Mouse (Mus musculus) frontal cortex, adult (tissue): Measurements from ENCODE around the gene Kcnh1.

Experiments
- ATAC-seq: cut with Nextera tagmentation; 2 replicates; pipeline ENCODE4 v1.9.2; 2017; ENCODE audit warnings: mild to moderate bottlenecking, moderate library complexity, mixed read lengths; ENCODE audit not compliant: low TSS enrichment

Gene Kcnh1

GRCm38 (mm10) chr1:192315392-192316070 is 125.0 kb downstream of the Kcnh1 start:
- ATAC-seq: no peak

DNA sequence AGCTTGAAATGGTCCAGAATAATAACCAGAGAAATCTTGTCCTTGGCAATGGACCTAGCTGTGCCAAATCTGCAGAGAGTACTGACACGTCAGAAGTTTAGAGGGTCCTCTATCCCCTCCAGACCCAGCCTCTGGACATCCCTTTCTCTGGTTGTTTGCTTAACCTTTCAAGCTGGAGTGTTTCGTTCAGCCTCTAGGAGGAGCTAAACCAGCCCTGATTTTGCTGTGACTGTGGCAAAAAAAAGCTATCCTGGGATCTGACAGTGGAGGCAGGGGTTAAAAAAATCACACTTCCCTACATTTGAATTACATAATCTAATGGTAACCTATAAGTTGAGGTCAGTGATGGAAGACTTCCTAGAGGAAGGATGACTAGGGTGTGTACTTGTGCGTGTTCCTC is 133.6 kb downstream of the Kcnh1 start:
- no peak for ATAC-seq

- ATAC-seq: no peak
These were observed 136.5 kb downstream of the Kcnh1 start for GRCm38 (mm10) chr1:192327052-192327451.

- peak; percentile 66 for ATAC-seq
These were observed 140.6 kb downstream of the Kcnh1 start for GRCm38 (mm10) chr1:192331207-192331606.

GRCm38 (mm10) chr1:192336029-192336428 is 145.5 kb downstream of the Kcnh1 start:
- peak; percentile 75 for ATAC-seq

DNA sequence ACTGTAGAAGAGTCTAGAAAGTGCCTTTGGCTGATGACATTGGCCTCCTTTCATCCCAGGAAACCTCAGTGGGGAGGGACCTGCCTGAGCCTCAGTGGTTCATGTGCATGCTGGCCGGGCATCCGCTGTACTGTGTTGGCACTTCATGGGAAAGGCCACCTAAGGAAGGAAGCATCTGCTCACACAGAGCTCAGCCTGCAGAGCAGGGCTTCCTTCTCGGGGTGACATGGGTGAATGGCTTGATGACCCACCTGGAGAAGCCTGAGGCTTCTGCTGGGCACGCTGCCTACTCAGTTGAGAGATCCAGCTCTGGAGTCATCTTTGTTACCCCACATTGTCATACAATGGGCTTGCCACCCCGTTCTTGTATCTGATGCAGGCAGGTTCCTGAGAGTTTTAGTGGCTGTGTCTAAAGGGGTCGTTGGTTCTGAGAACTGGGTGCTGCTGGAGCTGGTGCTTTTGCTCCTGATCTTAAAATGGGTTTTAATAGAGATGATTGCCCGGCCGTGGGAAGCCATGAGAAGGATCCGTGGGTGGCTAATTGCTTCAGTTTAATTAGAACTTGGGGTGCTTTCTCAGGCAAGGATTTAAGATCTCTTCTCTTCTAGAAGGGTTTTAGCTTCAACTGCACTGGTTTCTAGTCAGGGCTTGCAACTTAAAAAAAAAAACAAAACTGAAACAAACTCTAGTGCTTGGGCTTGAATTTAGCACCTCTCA is 148.9 kb downstream of the Kcnh1 start:
- no peak for ATAC-seq

DNA sequence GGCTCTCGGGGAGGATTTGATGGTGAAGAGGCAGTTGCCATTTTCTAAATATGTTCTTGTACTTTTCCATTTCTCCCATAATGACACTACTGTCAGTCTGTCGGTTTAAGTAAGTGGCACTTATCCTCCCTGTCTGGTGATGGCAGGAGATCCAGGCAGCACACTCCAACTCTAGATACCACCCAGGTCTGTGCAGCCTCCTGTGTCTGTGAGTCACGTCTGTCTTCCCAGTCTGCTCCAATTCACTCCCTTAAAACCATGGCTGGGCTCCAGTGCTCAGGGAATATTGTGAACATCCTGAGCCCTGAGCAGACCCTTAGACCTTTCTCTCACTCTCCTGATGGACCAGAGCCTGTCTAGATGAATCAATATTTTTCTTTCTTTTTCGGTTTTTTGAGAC is 151.2 kb downstream of the Kcnh1 start:
- ATAC-seq: peak; percentile 69

DNA sequence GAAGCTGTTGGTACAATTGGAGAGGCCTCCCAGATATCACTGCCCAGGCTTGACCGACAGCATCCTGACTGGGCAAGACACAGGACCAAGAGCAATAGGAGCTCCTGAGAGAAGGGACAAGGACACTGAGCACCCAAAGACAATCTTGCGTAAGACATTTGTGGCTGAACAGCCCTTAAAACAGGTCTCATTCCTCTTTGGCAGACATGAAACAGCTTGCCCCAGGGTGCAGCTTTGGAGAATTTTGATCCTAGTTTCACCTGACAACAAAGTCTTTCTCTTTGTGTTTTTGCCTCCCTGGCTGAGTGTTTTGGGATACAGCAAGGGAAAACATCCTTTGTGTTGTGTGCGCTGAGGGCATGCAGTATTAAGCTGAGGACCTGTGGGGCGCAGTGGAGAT is 153.4 kb downstream of the Kcnh1 start:
- ATAC-seq: no peak

GRCm38 (mm10) chr1:192347327-192347726 is 156.8 kb downstream of the Kcnh1 start:
- ATAC-seq: no peak

- ATAC-seq: no peak
These were observed 165.7 kb downstream of the Kcnh1 start for GRCm38 (mm10) chr1:192356231-192356630.

- ATAC-seq: peak; percentile 85
These were observed 168.6 kb downstream of the Kcnh1 start for GRCm38 (mm10) chr1:192359212-192359611.

DNA sequence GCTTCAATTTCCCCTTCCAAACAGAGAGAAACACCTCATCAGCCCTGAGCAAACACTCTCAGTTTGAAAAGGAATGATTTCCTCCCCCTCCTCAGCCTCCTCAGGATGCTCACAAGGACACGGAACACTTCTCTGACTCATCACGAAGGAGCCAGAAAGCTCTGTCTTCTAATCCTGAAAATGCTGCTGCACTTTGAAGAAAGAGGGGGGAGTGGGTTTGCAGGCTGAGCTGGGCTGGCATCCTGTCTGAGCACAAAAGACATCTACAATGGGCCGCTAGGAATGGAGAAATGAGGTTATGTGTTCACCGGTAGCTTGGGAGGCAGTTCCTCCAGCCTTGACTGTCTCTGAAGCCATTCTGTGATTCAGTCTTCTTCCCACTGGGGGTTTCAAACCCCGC is 177.8 kb downstream of the Kcnh1 start:
- ATAC-seq: peak; percentile 92

DNA sequence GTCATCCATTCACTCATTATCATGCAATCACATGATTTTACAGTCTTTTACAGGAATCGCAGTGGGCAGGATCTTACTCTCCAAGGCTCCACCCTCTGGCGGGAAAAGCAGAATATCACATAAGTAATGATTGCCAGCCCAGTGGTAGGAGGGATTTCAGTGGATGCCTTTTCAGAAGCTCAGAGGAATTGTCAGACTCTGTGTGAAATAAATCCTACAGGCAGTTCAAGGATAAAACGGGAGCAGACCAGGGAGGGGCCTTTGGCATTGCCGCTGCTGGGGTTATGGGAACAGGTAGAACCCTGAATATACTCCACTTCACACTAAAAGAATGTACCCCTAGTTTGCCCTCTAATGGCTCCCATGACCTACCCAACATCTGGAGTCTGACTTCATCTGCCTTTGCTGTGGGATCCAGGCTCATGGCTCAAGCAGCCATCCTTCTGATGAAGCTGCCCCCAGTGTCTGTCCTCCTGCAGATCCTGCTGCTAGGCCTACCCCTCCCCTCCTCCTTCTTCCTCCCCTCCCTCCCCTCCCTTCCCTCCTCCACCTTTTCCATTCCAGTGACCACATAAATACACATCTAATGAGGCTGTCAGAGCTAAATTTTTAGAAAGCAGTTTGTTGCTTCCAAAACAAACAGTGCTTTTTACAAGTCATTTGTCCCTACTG is 181.5 kb downstream of the Kcnh1 start:
- no peak for ATAC-seq

GRCm38 (mm10) chr1:192378546-192379075 is 188.0 kb downstream of the Kcnh1 start:
- ATAC-seq: peak; percentile 21; the same call in 1 of the 2 replicates

DNA sequence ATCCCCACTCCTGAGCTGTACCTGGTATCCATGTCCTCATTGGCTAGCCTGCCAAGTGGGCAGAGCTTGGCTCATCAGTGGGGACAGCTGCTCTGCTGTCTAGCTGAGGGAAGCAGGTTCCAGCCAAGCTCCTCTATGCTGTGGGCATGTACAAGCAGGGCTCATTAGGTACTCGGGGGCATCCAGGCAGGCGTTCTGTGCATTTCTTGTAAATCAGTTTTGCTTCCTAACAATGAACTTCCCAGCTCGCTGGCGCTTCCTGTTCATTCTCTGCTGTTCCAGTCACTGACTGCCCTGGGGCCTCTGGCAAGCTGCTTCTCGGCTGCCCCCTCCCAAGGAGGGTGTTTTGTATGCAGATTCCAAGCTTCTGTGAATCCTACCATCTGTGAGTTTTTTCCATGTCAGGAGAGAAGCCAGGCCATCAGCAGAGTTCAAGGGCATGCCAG is 190.0 kb downstream of the Kcnh1 start:
- peak; percentile 62 for ATAC-seq

- ATAC-seq: peak; percentile 25; the same call in 1 of the 2 replicates
These were observed 197.1 kb downstream of the Kcnh1 start for GRCm38 (mm10) chr1:192387624-192388023.

DNA sequence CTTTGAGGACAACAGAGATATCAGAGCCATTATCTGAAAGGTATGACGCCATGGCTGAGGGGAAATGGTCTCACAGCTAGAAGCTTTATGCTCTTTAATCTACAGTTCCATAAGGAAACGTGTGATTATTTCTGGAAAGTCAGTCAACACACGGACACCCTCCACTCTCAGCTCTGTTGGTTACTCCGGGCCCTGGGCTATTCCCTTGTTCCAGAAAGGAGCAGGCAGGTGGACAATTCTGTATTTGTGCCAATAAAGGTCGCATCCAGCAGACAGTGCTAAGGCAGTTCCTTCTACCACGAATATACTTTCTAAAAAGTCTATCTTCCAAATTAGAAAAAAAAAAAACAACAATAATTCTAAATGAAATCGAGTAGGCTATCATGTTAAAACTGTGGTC is 200.5 kb downstream of the Kcnh1 start:
- no peak for ATAC-seq

DNA sequence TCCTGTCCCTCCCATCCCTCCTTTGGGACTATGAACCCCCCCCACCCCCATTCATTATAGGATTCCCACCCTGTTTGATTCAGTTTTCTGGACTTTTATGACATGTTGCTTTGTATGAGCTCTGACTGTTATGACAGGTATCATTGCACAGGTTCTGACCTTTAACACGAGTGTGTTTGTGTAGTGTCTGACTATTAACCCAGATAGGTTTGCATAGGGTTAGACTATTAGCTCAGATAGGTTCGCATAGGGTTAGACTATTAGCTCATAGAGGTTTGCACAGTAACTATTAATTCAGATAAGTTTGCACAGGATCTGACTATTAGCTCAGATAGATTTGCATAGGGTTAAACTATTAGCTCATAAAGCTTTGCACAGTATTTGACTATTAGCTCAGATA is 201.7 kb downstream of the Kcnh1 start:
- ATAC-seq: no peak

- ATAC-seq: no peak
These were observed 209.3 kb downstream of the Kcnh1 start for GRCm38 (mm10) chr1:192399667-192400490.

- no peak for ATAC-seq
These were observed 210.4 kb downstream of the Kcnh1 start for GRCm38 (mm10) chr1:192400991-192401390.

DNA sequence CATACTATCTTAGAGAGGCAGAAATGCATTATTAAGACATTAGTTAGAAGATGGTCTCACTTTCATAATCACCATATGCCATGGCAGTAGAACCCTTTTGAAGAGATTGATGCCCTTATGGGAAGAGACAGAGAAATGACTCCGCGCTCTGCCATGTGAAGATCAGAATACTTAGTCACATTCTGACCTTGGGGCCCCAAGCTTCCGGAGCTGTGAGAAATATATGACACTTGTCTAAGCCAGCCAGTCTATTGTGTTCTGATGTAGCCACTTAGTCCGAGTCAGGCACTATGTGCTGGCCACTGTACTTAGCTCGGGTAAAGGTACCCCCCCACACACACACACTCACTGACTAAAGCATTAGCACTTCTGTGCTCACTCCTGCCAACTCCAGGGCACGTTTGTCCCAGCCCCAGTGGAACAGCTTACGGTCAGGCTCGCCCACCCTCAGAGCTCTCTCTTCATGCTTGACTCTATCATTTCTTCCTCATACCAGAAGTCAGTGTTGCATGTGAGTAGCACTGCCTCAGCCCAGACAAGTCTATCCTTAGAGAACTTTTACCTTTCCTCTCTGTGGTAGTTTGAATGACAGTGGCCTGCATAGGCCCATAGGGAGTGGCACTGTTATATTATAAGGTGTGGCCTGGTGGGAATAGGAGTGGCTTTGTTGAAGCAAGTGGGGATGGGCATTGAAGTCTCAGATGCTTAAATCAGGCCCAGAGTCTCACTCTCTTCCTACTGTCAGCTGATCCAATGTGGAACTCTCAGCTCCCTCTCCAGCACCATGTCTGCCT is 212.5 kb downstream of the Kcnh1 start:
- no peak for ATAC-seq
